Mouse (Mus musculus): ENCODE data around the gene Megf6. TPM values are rescaled to one million over a fixed set of nuclear protein-coding genes. Genes with fewer than 3 reads are reported as not detected.

Gene Megf6
- total RNA-seq, 4 experiments from 2014 or later, result 0.21 to 0.67 (median 0.25) TPM

- no peak for DNase-seq (ENCODE audit: low spot score in 2 of 2)
Observed at GRCm38 (mm10) chr4:154248092-154248805, 77.7 kb downstream of the Megf6 start.

- no peak for DNase-seq (ENCODE audit: low spot score in 2 of 2)
Observed at GRCm38 (mm10) chr4:154249316-154249715, 78.8 kb downstream of the Megf6 start.

- no peak for DNase-seq (ENCODE audit: low spot score in 2 of 2)
Observed at GRCm38 (mm10) chr4:154252537-154253255, 82.2 kb downstream of the Megf6 start.

- DNase-seq (ENCODE audit: low spot score in 2 of 2), result no peak
Observed at GRCm38 (mm10) chr4:154260755-154261154, 90.2 kb downstream of the Megf6 start.

- DNase-seq (ENCODE audit: low spot score in 2 of 2), result no peak
Observed at GRCm38 (mm10) chr4:154262071-154262470, 91.5 kb downstream of the Megf6 start.

GRCm38 (mm10) chr4:154267511-154267910 is 97.0 kb downstream of the Megf6 start:
- no peak for DNase-seq (ENCODE audit: low spot score in 2 of 2)

- no peak for DNase-seq (ENCODE audit: low spot score in 2 of 2)
Observed at GRCm38 (mm10) chr4:154269520-154269919, 99.0 kb downstream of the Megf6 start.

- DNase-seq (ENCODE audit: low spot score in 2 of 2), result peak in 1 of 2 experiments; percentile 26
Observed at GRCm38 (mm10) chr4:154273000-154273399, 102.5 kb downstream of the Megf6 start.

- DNase-seq (ENCODE audit: low spot score in 2 of 2), result no peak
Observed at GRCm38 (mm10) chr4:154279481-154279880, 109.0 kb downstream of the Megf6 start.

- DNase-seq (ENCODE audit: low spot score in 2 of 2), result no peak
Observed at GRCm38 (mm10) chr4:154283671-154284070, 113.1 kb downstream of the Megf6 start.

- no peak for DNase-seq (ENCODE audit: low spot score in 2 of 2)
Observed at GRCm38 (mm10) chr4:154293735-154294201, 123.2 kb downstream of the Megf6 start.

- DNase-seq (ENCODE audit: low spot score in 2 of 2), result no peak
Observed at GRCm38 (mm10) chr4:154294262-154294731, 123.8 kb downstream of the Megf6 start.

GRCm38 (mm10) chr4:154297761-154298160 is 127.2 kb downstream of the Megf6 start:
- no peak for DNase-seq (ENCODE audit: low spot score in 2 of 2)

GRCm38 (mm10) chr4:154299541-154300271 is 129.2 kb downstream of the Megf6 start:
- no peak for DNase-seq (ENCODE audit: low spot score in 2 of 2)

GRCm38 (mm10) chr4:154301466-154301881 is 130.9 kb downstream of the Megf6 start, which contains the start of gene Arhgef16:
Gene Arhgef16 (minus strand): TSS chr4:154301676.
- no peak for DNase-seq (ENCODE audit: low spot score in 2 of 2)

- DNase-seq (ENCODE audit: low spot score in 2 of 2), result no peak
Observed at GRCm38 (mm10) chr4:154309131-154309530, 138.6 kb downstream of the Megf6 start.

- DNase-seq (ENCODE audit: low spot score in 2 of 2), result no peak
Observed at GRCm38 (mm10) chr4:154310576-154311262, 140.2 kb downstream of the Megf6 start.

GRCm38 (mm10) chr4:154312143-154312812 is 141.7 kb downstream of the Megf6 start:
- DNase-seq (ENCODE audit: low spot score in 2 of 2), result no peak

GRCm38 (mm10) chr4:154312935-154313621 is 142.5 kb downstream of the Megf6 start:
- no peak for DNase-seq (ENCODE audit: low spot score in 2 of 2)

GRCm38 (mm10) chr4:154313622-154313967 is 143.1 kb downstream of the Megf6 start:
- DNase-seq (ENCODE audit: low spot score in 2 of 2), result no peak
